Mouse (Mus musculus) kidney, postnatal 0 days (tissue): ENCODE data around the gene Eps8l1. TPM values are rescaled to one million over a fixed set of nuclear protein-coding genes. Genes with fewer than 3 reads are reported as not detected.
"Not testable (repeated sequence)": the region's sequence is repeated elsewhere in the genome, so short reads cannot be mapped to it uniquely, and the experiment has no call there.

Source experiments
- ATAC-seq: fragments of 200-750 bp; cut with Nextera tagmentation; replicated peaks from 2 replicates; pipeline ENCODE4 v1.8.0; 2017; ENCODE audit warnings: low read depth, moderate number of reproducible peaks, moderate TSS enrichment, moderate library complexity; ENCODE audit not compliant: low FRiP score
- DNase-seq: peaks from one replicate; pipeline ENCODE4 v3.0.0-alpha.2; 2016; ENCODE audit warnings: low spot score
- H3K27ac ChIP-seq: fragments of 300-500 bp; sonication (generic); 2 replicates; pipeline ENCODE4 v1.5.1; 2014; ENCODE audit warnings: mild to moderate bottlenecking
- H3K27me3 ChIP-seq: fragments of 300-500 bp; sonication (generic); 2 replicates; pipeline ENCODE4 v1.6.1; 2014; ENCODE audit warnings: low read length, mixed read lengths; ENCODE audit not compliant: insufficient read depth
- H3K36me3 ChIP-seq: fragments of 300-500 bp; sonication (generic); 2 replicates; pipeline ENCODE4 v1.6.1; 2014; ENCODE audit warnings: low read length, mixed read lengths; ENCODE audit not compliant: insufficient read depth
- H3K4me1 ChIP-seq: fragments of 300-500 bp; sonication (generic); replicated peaks from 2 replicates; pipeline ENCODE4 v1.6.1; 2014; ENCODE audit warnings: antibody characterized with exemption, low read length, mixed read lengths; ENCODE audit not compliant: insufficient read depth
- H3K4me2 ChIP-seq: fragments of 300-500 bp; sonication (generic); 2 replicates; pipeline ENCODE4 v1.6.1; 2014; ENCODE audit warnings: mild to moderate bottlenecking, low read length, moderate library complexity, mixed read lengths
- H3K4me3 ChIP-seq: fragments of 300-500 bp; sonication (generic); replicated peaks from 2 replicates; pipeline ENCODE4 v1.5.1; 2014; ENCODE audit warnings: low read depth, low read length
- H3K9ac ChIP-seq: fragments of 300-500 bp; sonication (generic); 2 replicates; pipeline ENCODE4 v1.6.1; 2014; ENCODE audit warnings: low read depth, low read length
- H3K9me3 ChIP-seq: fragments of 300-500 bp; sonication (generic); replicated peaks from 2 replicates; pipeline ENCODE4 v1.6.1; 2016; ENCODE audit warnings: low read length, inconsistent platforms, mixed read lengths
- CTCF ChIP-seq: IDR thresholded peaks from 2 replicates; pipeline ENCODE4 v1.5.1; 2016; ENCODE audit warnings: antibody characterized with exemption, low read depth, mild to moderate bottlenecking, moderate library complexity
- WGBS: fragments of 180-500 bp; shearing (Covaris S2); extraction: QIAGEN DNeasy Blood & Tissue Kit; methylation state at CpG from one replicate; pipeline ENCODE4 v1.1.7; 2014; 5-methylcytosine and 5-hydroxymethylcytosine counted together
- polyA plus RNA-seq: library from polyadenylated mRNA; unstranded; fragments of >200 nt; fragmentation: Nextera tagmentation; extraction: Ambion mirVana; gene quantifications from 2 replicates; pipeline ENCODE4 v1.2.1, GENCODE M21; 2015

The Eps8l1 gene
- 5.8 and 12.8 TPM in 2 replicates for polyA plus RNA-seq

DNA sequence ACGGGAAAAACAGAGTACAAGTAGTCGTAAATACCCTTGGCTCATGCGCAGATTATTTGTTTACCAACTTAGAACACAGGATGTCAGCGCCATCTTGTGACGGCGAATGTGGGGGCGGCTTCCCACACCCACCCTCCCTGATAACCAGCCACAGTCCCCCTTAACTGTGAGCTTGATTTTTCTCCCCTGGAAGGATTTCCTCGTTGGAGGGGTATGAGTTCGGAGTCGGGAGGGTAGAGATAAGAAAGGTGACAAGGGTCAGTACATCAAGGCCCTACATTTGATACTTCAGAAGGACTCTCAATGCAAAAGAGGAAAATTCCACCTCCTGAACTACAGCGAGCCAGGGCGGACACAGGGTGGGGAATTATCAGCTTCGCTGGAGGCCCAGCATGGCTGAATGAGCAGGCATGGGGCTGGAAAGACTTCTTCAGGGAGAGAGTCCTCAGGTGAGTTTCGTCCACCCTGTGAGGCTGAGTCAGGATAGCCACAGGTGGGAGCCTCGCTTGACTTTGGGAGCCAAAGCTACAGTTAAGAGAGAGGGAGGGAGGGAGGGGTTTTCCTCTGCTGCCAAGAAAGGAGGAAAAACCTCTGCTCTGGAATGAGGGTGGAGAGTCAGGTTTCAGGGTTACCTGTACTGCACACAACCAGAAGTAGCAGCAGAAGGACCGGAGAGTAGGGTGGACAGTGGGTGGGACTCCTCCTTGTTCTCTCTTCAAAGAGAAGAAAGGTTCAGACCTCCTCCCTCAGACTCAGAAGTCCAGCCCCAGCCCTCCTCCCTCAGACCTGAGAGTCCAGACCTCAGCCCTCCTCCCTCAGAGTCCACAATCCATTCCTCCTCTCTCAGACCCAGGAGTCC, at the start of gene Eps8l1:
TSS of gene Eps8l1 (plus strand) at position 99 of the 859 bp plus-strand sequence.
- peak within 1 kb of the TSS; percentile 54 for H3K9ac ChIP-seq
- peak; percentile 47 for ATAC-seq
- H3K27me3 ChIP-seq = no peaks in the 10 kb centered on the region
- DNase-seq = peak; percentile 16
- 57% methylated on average over 13 of the region's 16 CpGs for WGBS
- H3K4me1 ChIP-seq = no peaks in the 10 kb centered on the region
- H3K9me3 ChIP-seq = no peaks in the 10 kb centered on the region
- peak within 1 kb of the TSS; percentile 31 for H3K4me3 ChIP-seq
- no peaks in the 10 kb centered on the region for H3K36me3 ChIP-seq
- peak within 1 kb of the TSS; percentile 87 for H3K27ac ChIP-seq
- H3K4me2 ChIP-seq = peak within 1 kb of the TSS; percentile 45
- TF ChIP-seq CTCF = no peak

GRCm38 (mm10) chr7:4412406-4412805, 48.1 kb upstream of the Eps8l1 start:
- not testable (repeated sequence) for H3K27ac ChIP-seq, H3K4me3 ChIP-seq, H3K36me3 ChIP-seq, H3K4me2 ChIP-seq, H3K27me3 ChIP-seq, H3K4me1 ChIP-seq, H3K9me3 ChIP-seq, ATAC-seq, DNase-seq, H3K9ac ChIP-seq
- 93% methylated on average over 15 of the region's 15 CpGs for WGBS

- no peak overlapping the region for H3K9ac ChIP-seq
- DNase-seq (no peak), ATAC-seq (no peak)
These were observed 40.8 kb upstream of the Eps8l1 start for GRCm38 (mm10) chr7:4419681-4420080.

DNA sequence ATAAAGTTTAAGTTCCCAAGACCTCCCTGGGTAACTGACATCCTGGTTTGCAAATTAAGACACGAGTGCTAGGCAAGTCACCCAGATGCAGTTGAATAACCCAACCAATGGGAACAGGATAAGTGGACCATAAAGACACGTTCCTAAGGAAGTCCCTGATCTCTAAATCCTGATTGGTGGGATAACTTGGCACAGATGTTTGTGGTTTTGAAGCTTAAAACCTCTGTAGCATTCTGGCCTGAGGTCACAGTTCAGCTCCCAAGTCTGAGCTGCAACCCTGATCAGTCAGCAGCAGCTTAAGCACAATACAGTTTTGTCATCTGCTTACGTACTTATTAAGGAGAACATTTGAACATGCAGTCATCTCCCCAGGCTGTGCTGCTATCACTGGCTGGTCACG, 40.2 kb upstream of the Eps8l1 start:
- no peaks in the 10 kb centered on the region for H3K27me3 ChIP-seq
- DNase-seq (no peak), ATAC-seq (no peak)
- peaks cover 5% of the 10 kb centered on the region; the same call in 1 of the 2 replicates for H3K36me3 ChIP-seq
- WGBS = 60% methylated on average over 4 of the region's 4 CpGs
- no peaks in the 10 kb centered on the region for H3K9me3 ChIP-seq
- H3K9ac ChIP-seq = no peak overlapping the region
- no peaks in the 10 kb centered on the region for H3K4me1 ChIP-seq
- H3K4me2 ChIP-seq = no peak overlapping the region
- no peak for TF ChIP-seq CTCF
- H3K27ac ChIP-seq = no peak overlapping the region
- no peak overlapping the region for H3K4me3 ChIP-seq

More at GRCm38 (mm10) chr7:4419681-4420080, 40.8 kb upstream of the Eps8l1 start:
- H3K27ac ChIP-seq = no peak overlapping the region
- no peaks in the 10 kb centered on the region for H3K4me1 ChIP-seq
- no peak overlapping the region for H3K4me2 ChIP-seq
- no peak overlapping the region for H3K4me3 ChIP-seq
- no peaks in the 10 kb centered on the region for H3K27me3 ChIP-seq
- 83% methylated on average over 6 of the region's 6 CpGs for WGBS
- H3K9me3 ChIP-seq = no peaks in the 10 kb centered on the region
- TF ChIP-seq CTCF = no peak
- H3K36me3 ChIP-seq = 0 out of 2 replicates have a peak, but pooled peaks cover 4% of the 10 kb centered on the region

DNA sequence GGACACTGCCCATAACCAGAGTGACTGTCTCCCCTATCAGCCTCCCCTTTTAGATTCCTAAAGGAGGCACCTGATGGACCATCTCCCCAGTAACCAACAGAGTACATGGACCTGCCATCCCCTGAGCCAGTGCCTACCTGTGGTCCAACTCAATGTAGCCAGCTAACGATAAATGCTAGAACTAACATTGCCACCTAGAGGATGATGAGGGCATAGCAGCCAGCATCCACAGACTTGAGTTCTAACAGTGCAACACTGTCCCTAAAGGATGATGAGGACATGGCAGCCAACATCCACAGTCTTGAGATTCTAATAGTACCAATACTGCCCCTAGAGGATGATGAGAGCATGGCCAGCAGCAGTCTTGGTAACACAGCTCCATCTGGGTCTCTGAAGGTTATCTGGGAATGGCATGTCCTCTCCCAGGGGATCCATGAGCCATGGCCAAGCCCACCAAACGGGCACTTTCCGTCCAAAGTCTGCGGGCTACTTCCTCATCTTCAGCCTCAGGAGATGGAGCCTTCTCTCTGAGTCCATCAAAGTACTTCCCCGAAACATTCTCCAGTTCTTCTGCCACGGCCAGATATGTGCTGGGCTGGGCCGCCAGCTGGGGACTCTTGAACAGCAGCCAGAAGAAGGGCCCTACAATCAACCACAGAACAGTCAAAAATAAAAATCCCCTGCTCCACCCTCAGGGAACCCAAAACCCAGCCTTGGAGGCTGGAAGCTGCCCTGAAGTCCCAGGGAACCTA, 33.1 kb upstream of the Eps8l1 start:
- H3K9me3 ChIP-seq = no peaks in the 10 kb centered on the region
- no peak overlapping the region for H3K27ac ChIP-seq
- no peaks in the 10 kb centered on the region for H3K27me3 ChIP-seq
- H3K36me3 ChIP-seq = peaks cover 26% of the 10 kb centered on the region
- ATAC-seq = peak; percentile 92
- peak; percentile 98 for DNase-seq
- no peak overlapping the region for H3K4me3 ChIP-seq
- H3K4me2 ChIP-seq = no peak overlapping the region
- TF ChIP-seq CTCF = peak; percentile 100
- 69% methylated on average over 7 of the region's 7 CpGs for WGBS
- H3K4me1 ChIP-seq = no peaks in the 10 kb centered on the region
- no peak overlapping the region for H3K9ac ChIP-seq

- Histone ChIP-seq H3K36me3 (peaks cover 40% of the 10 kb centered on the region), H3K9me3 (no peaks in the 10 kb centered on the region), H3K4me1 (no peaks in the 10 kb centered on the region), H3K4me2 (no peak overlapping the region), H3K4me3 (no peak overlapping the region), H3K27me3 (no peaks in the 10 kb centered on the region), H3K9ac (no peak overlapping the region), H3K27ac (no peak overlapping the region)
- no peak for ATAC-seq
- WGBS = 90% methylated on average over 9 of the region's 9 CpGs
- no peak for DNase-seq
- no peak for TF ChIP-seq CTCF
These were observed 30.1 kb upstream of the Eps8l1 start for GRCm38 (mm10) chr7:4430246-4430844.
